Mouse (Mus musculus) layer of hippocampus, postnatal 25 days (tissue): Measurements from ENCODE around the gene Adh1. TPM values are rescaled to one million over a fixed set of nuclear protein-coding genes. Genes with fewer than 3 reads are reported as not detected.

Experiments
- DNase-seq, 2 experiments: peaks; one replicate each; pipeline ENCODE4 v3.0.0; 2022; ENCODE audit warnings: mixed read lengths in 2 of 2, low spot score in 1 of 2; ENCODE audit errors: extremely low spot score in 1 of 2
- total RNA-seq, 2 experiments: library from RNA; stranded (reverse); gene quantifications; 2 replicates each; pipeline ENCODE4 v1.2.3; 2021

Gene Adh1
- total RNA-seq, 2 experiments from 2014 or later, result 0.45 to 0.59 TPM

DNA sequence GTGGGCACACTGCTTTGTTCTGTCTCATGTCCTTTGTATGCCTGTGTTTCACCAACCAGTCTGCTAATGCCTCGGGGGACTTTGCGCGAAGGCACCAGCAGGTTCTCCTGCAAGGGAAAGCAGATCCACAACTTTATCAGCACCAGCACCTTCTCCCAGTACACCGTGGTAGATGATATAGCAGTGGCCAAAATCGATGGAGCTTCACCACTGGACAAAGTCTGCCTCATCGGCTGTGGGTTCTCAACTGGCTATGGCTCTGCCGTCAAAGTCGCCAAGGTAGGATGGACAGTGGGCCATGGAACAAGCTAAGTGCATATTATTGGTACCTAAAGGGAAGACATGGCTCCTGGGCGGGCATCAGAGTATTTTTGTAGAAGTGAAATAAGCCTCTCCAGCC is 21.8 kb downstream of the Adh1 start:
- DNase-seq, result no peak

DNA sequence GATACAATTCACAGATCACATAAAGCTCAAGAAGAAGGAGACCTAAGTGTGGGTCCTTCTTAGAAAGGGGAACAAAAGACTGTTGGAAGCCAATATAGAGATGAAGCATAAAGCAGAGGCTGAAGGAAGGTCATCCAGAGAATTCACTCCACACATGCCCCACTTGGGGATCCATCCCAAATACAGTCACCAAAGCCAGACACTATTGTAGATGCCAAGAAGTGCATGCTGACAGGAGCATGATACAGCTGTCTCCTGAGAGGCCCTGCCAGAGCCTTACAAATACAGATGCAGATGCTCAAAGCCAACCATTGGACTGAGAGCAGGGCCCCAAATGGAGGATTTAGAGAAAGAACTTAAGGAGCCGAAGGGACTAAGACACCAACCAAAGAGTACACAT is 23.0 kb downstream of the Adh1 start:
- no peak for DNase-seq

DNA sequence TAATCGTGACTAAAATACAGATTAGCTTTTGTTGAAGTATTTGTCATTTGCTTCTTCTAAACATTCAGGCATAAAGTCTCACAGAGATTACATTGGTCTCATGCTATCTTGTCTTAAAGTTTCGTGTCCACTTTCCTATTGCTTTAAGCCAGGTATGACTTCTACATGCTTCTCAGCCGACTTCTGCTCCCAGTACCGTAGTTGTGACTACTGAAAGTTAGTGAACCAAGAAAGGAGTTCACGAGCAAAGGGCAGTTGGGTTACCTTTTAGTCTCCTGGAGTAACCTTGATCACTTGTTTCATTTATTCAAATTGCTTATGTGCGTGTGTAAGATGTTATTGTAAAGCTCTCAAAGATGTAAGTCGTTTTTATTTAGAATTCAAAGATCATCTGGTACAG is 25.2 kb downstream of the Adh1 start:
- no peak for DNase-seq

DNA sequence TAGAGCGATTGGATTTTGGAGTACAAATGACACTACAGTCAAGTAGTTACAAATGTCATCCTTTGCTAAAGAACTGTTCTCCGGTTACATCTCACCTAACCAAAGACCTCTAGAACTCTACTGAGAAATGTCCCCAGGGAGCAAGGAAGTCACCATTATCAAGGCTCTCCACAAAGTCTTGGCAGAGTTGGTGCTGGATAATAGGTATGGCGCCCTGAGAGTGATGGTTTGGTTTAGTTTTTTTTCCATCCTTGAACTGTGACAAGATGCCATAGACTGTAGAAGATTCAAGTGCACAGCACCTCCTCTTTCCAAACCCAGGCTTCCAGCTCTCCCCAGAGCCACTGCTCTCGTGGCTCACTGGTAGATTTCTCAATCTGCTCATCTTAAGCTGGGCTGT is 26.9 kb downstream of the Adh1 start:
- no peak for DNase-seq

DNA sequence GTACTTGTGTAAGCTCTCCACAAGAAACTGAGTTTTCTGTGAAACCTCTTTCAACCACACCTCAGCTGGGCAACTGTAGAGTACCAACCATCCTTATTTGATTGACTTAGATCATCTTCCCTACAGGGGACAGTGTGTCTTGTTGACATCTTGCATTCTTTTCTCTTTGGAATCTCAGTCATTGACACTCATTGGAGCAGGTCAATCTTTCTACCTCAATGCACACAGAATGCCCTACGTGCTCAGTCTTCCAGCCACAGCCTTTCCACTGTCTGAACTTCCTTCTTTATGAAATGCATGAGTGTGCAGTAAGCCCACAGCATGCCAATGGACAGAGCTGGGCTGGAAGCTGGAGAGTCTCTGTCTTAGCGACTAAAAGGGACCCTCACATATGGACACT is 29.9 kb downstream of the Adh1 start:
- DNase-seq, result no peak

DNA sequence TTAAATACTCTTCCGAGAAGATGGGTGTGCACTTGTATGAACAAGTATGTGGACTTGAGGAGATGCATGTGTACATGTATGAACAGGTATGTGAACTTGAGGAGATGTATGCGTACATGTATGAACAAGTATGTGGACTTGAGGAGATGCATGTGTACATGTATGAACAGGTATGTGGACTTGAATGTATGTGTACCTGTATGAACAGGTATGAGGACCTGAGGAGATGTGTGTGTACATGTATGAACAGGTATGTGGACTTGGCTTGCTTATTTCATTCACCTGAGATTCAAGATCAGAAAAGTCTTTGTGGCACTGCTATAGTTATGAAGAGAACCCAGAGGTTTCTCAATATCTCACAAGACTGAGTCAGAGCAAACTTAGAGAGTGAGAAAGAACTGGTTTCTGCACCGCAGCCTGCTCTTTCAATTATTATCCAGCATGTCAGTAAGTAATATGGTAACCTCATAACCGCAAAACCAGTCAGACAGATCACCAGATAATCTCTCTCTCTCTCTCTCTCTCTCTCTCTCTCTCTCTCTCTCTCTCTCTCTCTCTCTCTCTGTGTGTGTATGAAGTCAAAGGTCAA is 30.8 kb downstream of the Adh1 start:
- DNase-seq, result no peak

DNA sequence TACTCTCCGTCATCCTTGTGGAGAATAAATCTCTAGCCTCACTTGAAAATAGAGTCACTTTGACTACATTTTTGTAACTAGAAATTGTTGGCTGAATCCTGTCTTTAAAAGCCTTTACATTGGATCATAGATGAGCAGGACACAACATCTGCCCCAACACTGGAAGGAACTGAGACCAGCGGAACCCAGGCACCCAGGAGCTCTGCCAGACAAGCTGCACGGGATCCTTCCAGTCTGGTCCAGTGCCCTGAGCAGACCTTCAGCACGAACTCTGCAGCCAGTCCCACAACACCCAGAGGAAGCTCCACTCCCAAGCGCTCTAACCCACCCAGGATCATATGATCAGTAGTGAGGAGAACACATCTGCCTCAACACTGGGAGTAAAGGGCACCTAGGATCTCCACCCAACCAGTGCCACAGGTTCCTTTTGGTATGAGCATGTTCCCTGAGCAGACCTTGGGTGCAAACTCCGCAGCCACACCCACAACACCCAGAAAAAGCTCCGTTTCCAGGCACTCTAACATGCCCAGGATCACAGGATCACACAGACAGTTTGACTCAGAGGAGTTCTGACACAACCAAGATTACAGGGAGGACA is 32.6 kb downstream of the Adh1 start:
- DNase-seq, result no peak

DNA sequence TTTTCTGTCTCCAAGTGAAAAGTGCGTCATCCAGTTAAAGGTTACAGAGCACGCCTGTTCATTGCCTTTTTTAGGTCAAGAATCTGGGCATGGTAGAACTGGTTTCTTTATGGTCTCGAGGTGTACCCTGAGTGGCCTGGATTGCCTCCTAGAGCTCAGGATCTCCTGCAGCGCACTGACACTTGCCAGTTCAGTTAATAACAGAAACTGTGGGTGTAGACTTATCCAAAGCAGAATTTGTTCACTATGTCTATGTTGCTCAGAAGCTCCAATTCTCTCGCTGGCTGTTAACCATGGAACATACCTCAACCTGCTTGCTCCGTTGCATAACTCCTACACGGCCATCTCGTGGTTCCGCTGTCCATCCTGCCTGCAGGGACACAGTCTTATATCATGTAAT is 39.3 kb downstream of the Adh1 start:
- DNase-seq, result no peak

DNA sequence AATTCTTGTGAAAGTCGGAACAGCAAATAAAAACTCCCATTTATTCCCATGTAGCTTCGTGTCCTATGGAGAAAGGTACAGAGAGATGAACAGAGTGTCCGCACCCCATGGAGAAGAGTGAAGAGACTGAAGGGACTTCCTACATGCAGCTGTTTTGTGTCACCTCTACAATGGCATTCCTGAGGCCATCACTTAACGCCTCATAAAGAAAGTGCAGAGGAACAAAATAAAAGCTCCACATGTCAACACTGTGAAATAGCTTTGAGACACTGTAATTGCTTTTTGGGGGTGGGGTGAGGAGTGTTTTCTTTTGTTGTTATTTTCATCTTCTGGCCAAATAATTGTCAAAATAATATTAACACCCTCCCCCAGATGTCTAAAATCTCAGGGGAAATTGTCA is 41.9 kb downstream of the Adh1 start:
- DNase-seq, result no peak

DNA sequence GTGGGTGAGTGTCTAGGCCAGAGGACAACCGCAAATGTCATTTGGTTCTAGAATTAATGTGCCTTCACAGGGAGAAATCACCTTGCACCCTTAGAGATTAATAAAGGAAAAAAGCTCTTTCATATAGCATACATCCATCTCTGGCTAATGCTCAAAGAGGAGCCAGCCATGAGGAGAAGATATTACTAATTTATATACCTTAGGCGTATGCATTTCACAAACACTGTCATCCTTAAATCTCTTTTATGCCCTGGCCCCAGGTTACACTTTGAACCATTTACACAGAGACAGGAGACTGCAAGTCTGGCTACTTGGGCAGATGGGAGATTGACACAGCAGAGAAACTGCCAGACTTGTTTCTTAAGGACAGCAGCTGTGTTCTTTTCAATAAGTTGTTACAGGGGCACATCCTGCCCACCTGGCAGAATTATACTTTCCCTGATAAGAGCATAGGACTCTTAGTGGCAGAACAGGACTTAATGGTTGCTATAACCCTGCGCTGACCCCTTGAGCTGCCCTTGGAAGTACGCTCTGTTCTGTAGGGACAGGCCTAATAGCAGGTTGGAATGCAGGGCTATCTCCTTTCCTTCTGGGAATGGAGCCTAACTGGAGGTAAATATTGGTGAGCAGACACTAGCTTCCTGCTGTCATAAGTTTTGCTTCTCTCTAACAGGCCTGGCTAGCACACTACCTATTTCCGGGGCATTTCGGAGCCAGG is 43.1 kb downstream of the Adh1 start:
- DNase-seq, result no peak

DNA sequence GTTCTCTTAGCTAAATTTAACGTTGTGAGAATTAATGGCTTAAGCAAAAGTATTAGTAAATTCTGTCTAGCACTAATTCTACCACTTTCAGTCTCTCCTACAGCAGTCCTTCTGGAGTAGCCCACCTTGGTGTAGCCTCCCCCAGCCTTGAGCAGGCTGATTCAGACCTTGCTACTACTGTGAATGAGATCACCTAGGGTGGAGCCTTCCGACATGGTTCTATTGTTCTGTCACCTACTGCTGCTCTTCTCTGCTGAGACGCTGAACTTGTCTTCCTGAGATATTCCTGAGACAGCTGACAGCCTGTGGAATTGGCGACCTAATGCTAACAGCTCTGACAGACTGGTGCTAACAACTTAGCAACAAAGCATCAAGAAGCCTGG is 43.7 kb downstream of the Adh1 start:
- DNase-seq, result no peak

DNA sequence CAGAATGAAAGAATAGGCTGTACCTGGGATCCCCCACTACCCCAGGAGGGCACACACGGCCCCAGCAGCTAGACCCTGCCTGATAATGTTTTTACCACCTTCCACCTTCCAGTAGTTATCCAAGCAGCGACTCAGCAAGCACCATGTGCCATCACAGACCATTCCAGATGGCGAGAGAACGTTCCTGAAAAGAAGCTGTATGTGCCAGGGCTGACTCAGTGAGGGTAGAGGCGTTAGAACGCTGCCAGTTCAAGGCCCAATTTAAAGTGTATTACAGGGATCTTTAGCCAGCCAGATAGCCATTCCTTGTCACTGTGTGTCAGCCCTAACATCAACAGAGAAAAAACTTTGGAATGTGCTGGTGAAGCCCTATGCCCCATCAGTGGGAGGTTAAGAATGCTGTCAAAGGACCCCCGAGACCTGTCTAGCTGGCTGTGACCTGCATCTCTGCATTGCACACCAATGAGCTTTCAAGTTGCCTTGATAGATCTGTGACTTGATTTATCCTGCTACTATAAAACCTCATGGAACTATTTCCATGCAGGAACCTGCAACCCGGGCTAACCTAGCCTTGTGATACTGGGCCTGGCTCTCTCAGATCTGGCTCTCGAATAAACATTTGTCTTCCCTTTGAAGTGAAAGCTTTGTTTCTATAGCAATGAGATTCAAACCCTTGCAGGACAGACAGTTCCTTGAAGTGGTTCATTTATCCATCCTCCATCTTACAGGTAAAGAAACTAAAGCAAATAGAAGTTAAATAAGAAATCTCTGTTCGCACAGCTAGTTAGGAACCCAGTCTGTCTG is 44.9 kb downstream of the Adh1 start:
- DNase-seq, result peak in 1 of 2 experiments; percentile 6

DNA sequence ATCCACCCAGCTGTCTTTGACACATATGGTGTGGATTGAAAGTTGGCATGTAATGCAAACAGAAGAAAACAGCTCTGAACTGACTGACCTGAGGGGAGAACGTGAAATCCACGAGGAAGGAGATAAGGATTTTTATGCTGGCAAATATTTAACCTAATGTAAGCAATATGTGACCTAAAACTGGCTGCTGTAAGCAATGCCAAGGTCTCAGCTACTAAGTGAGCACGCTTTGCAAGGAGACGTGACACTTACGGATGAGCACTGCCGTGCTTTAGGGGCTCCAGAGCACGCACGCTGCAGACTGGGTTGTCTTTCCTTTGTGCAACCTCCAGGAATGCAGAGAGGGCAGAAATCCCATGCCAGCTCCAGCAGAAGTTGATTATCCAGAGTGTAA is 45.5 kb downstream of the Adh1 start:
- DNase-seq, result no peak

DNA sequence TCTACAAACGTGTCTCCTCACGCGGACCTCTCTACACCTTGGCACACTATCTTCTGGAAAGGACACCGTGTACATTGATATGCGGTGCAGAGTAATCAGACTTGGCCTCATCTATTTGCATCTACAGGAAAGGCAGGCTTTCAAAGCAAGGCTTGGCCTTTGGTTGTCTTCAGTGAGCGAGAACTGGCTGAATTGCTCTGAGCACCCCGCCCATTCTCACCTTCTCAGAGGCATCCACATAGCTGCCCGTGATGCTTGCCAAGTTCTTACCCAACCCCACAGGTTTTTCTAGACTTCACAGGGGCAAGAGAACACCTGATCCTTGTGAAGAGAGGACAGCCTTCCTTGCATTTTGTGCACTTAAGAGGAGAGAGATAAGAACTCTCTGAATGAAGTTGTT is 49.1 kb downstream of the Adh1 start:
- DNase-seq, result no peak

DNA sequence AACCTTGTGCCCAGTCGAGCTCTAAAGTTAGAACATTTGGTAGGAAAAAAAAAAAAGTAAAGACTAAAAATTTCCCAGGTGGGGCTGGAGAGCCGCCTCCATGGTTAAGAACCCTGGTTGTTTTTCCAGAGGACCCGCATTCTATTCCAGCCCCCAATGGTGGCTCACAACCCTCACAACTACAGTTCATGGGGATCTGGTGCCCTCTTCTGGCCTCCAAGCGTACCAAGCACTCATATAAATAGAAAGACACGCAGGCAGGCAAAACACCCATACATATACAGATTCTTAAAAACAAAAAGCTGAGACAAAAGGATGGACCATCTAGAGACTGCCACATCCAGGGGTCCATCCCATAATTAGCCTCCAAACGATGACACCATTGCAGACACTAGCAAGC is 50.2 kb downstream of the Adh1 start:
- DNase-seq, result no peak

DNA sequence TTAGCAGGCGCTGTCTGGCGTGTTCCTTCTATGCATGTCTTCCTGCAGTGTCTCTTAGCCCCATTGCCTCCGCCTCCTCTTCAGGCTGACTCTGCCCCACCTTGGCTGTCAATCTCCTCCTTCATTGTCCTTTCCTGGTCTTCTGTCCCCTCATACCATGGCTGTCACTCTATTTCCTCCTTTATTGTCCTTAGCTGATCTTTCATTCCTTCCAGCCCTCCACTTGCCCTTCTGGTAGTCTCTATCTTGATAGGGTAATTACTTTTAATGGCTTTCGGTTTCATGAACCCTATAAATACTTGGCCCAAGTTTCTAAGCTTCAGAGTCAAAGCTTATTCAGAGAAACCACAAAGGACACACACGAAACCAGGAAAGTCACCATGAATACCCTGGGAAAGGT is 52.2 kb downstream of the Adh1 start, which contains the start of gene Adh6a:
Gene Adh6a (plus strand): TSS at position 322 of the 400 bp plus-strand sequence.
- no peak for DNase-seq

DNA sequence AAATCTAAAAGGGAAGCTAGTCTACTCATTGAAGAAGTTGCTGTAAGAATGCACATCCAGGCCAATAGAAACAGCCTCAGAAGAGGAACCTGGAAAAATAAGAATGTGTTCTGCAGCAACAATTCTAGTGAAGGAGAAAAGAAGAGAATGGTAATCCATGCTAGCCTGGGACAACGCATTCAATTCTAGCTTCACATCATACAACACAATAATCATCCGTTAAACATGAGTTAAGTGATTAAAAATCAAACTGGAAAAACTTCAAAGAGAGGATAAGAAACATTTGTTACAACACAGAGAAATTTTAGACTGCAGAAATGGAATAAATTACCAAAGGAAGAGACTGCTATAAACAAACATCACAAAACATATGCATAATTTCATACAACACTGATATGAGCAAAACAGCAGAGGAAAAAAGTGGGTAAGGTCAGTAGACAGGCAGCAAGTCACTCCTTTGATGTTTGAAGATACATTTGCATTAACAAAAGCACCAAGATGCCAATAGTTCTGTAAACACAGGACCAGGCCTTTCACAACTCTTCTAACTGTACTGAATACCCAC is 56.2 kb downstream of the Adh1 start:
- no peak for DNase-seq

DNA sequence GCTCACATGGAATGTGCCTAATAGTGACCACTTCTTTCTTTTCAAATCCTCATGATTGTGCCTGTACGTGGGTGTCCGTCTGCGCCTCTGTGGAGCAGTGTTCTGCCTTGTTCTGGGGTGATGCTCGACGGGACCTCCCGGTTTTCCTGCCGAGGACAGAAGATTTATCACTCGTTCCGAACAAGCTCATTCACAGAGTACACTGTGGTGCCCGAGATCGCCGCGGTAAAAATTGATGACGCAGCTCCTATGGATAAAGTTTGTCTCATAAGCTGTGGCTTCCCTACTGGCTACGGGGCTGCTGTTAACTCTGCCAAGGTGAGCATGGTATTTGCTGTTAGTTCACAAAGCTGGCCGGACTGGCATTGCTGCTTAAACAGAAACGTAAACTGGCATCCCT is 64.2 kb downstream of the Adh1 start:
- DNase-seq, result no peak

DNA sequence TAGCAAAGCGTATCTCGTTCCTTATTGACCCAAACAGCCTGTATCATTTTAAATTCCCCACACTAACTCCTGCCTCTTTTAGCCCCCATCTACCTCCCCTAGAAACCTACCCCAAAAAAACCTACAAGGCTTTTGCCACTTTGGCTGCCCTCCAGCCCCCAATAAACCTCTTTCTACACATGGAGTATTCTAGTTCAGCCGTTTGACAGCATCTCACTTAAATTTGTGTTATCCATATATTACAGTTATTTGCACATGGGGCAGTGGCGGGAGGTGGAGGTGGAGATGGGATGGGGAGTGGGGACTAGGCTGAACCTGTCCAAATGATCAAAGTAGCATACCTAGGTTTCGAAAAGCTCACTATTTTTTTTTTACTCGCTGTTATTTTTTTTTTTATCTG is 64.7 kb downstream of the Adh1 start:
- no peak for DNase-seq

DNA sequence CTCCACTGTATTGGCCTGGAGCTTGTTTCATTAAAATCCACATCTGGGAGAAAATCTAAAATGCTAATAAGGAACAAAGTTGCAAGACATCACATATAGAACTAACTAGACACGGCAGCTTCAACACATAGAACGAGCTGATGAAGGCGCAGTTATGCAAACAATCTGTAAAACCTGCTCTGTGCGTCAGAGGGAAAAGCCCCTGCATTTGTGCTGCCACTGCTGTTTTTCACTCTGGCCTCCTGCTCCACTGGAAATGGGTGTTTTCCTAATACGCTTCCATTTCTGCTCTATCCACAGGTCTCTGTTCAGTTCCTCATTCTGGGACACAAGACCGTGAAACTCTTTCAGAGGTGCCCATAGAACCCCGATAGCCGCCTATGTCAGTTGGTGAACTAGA is 73.1 kb downstream of the Adh1 start:
- no peak for DNase-seq

DNA sequence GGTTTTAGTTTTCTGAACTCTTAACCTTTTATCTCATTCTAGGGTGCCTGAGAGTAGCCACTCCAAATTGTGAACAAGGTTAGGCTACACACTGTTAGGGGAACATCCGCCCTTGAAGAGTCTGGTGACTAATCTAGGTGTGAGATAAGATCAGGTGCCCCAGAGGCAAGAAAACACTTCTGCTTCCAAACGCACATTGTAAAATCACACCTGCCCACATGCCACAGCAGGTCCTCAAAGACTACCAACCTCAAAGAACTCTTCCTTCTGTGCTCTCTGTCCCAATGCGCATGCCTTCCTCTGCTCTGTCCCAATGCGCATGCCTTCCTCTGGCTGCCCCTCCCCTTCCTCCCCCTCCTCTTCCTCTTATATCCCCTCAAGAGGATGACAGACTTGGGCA is 73.5 kb downstream of the Adh1 start:
- DNase-seq, result no peak
